ENCODE assay signal across 11 mouse cellular contexts in the genomic region with DNA sequence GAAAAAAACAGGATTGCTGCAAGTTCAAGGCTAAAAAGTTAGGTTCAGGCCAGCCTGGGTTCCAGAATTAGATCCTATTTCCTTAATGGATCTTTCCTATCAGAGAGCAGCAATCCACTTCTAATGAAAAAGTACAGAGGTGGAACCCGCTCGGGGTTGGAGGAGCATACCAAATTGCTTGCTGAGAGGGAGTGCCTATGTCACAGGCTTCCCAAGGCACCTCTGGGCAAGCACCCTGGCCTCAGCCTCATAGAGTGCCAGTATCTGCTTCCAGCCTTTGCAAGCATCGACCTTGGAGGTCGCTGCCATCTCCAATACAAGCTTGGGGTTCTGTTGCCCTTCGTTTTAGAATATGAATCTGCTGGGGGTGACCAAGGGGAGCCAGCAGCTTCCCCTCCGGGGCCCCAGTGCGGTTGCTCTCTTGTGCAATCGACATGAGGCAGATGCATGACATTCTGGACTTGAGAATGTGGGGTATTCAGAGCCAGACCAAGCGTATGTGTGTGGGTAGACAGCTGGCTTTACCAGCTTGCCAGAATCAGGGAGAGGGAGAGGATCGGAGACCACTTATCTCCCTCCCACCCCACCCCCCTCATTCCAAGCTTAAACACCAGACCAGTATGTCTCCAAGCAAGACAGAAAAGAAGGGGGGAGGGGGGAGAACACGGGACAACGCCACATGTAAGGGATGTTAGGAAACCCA. TPM values are rescaled to one million over a fixed set of nuclear protein-coding genes. Genes with fewer than 3 reads are reported as not detected.
A peak's percentile ranks its signal among the peaks of the same experiment; 100 is the strongest.
DNase-seq lines count a peak whose midpoint lies in the region; ATAC-seq and TF ChIP-seq lines count a peak whose summit lies in the region.
"Had no signal": no experiment of that assay in that cellular context is flagged by ENCODE, and none has a peak within 500 bp of the region (broad histone marks: within the 10 kb centered on the region; RNA-seq: fewer than 3 reads in every experiment).

No protein-coding gene starts in this region.

- H3K4me3 ChIP-seq in liver, embryonic 11.5 days (ENCODE audit: low read depth, low read length): no peak overlapping the region
- H3K4me3 ChIP-seq in heart, embryonic 11.5 days (ENCODE audit: low read depth, low read length): no peak overlapping the region

- no peak for TF ChIP-seq CTCF in brain, embryonic 14.5 days (IDR thresholded peaks at IDR 0.05; ENCODE audit: borderline replicate concordance, extremely low read depth, insufficient read depth, insufficient read length)

- no peak overlapping the region for H3K27ac ChIP-seq in liver, embryonic 11.5 days (ENCODE audit: low read depth, low read length)
- H3K27ac ChIP-seq in heart, embryonic 11.5 days (ENCODE audit: low read depth, low read length): no peak overlapping the region

- 53% methylated on average over 12 of the region's 12 CpGs for WGBS in liver, embryonic 11.5 days
- 43% methylated on average over 12 of the region's 12 CpGs for WGBS in heart, embryonic 11.5 days (ENCODE audit: insufficient replicate concordance)

- TF ChIP-seq POLR2A in brain, embryonic 14.5 days (IDR thresholded peaks at IDR 0.05; ENCODE audit: borderline replicate concordance, extremely low read depth, insufficient read depth, insufficient read length, poor library complexity, severe bottlenecking): no peak

- no peak overlapping the region for H3K4me2 ChIP-seq in liver, embryonic 11.5 days
- H3K4me2 ChIP-seq in heart, embryonic 11.5 days: peak overlapping the region; percentile 22; the same call in 1 of the 2 replicates

- H3K9me3 ChIP-seq in liver, embryonic 11.5 days (ENCODE audit: control insufficient read depth, low read length): no peaks in the 10 kb centered on the region
- no peaks in the 10 kb centered on the region for H3K9me3 ChIP-seq in heart, embryonic 11.5 days (replicated peaks; ENCODE audit: control insufficient read depth, low read length)
- H3K9me3 ChIP-seq: G1E had no signal

- ATAC-seq in liver, embryonic 11.5 days (replicated peaks; ENCODE audit: low FRiP score): no peak
- ATAC-seq in heart, embryonic 11.5 days (replicated peaks; ENCODE audit: insufficient number of reproducible peaks, low FRiP score, low TSS enrichment): no peak; the same call in 1 of the 2 replicates

- H3K9ac ChIP-seq in liver, embryonic 11.5 days (ENCODE audit: low read depth, low read length): no peak overlapping the region
- no peak overlapping the region for H3K9ac ChIP-seq in heart, embryonic 11.5 days (ENCODE audit: low read depth, low read length)

- H3K4me1 ChIP-seq in liver, embryonic 11.5 days (replicated peaks; ENCODE audit: control insufficient read depth, insufficient read depth, low read length): no peaks in the 10 kb centered on the region
- peaks cover 5% of the 10 kb centered on the region; the same call in 1 of the 2 replicates for H3K4me1 ChIP-seq in heart, embryonic 11.5 days (ENCODE audit: control insufficient read depth, insufficient read depth, low read length)

- no peaks in the 10 kb centered on the region for H3K27me3 ChIP-seq in liver, embryonic 11.5 days (replicated peaks; ENCODE audit: control insufficient read depth, insufficient read depth, low read length)
- no peaks in the 10 kb centered on the region for H3K27me3 ChIP-seq in heart, embryonic 11.5 days (ENCODE audit: control insufficient read depth, insufficient read depth, low read length)

- no peaks in the 10 kb centered on the region for H3K36me3 ChIP-seq in liver, embryonic 11.5 days (ENCODE audit: control insufficient read depth, insufficient read depth, low read length)
- no peaks in the 10 kb centered on the region for H3K36me3 ChIP-seq in heart, embryonic 11.5 days (ENCODE audit: control insufficient read depth, insufficient read depth, low read length)
- H3K36me3 ChIP-seq: G1E had no signal

- DNase-seq in liver: peak; percentile 39
- DNase-seq in liver, embryonic 11.5 days (ENCODE audit: low spot score): no peak
- DNase-seq in brain, embryonic 14.5 days (ENCODE audit: low read depth): peak; percentile 37
- peak; percentile 40 for DNase-seq in lung, postnatal 10 days
- DNase-seq in embryo, embryonic 11 days: no peak
- no peak for DNase-seq in kidney, adult 8-10 months
- DNase-seq in spleen, adult 18-20 months: no peak
- DNase-seq: right cerebral cortex, postnatal 14 days; thymus, postnatal 4 days had no signal

RNA-seq across cellular contexts. Expression of a gene that starts 58.0 kb away (rescaled TPM):
- polyA plus RNA-seq in liver, embryonic 11.5 days (2014; fragmentation: Nextera tagmentation; extraction: Ambion mirVana): 0.99 and 1.0 TPM in 2 replicates
- 0.45 and 0.57 TPM in 2 replicates for polyA plus RNA-seq in brain, embryonic 14.5 days (2012; rRNA removed)
- polyA plus RNA-seq in heart, embryonic 11.5 days (2014; fragmentation: Nextera tagmentation; extraction: Ambion mirVana): 0.39 and 1.1 TPM in 2 replicates
- polyA plus RNA-seq: G1E had no signal

RNA-seq across cellular contexts. Expression of a gene that starts 58.1 kb away (rescaled TPM):
- polyA plus RNA-seq in liver, embryonic 11.5 days (2014; fragmentation: Nextera tagmentation; extraction: Ambion mirVana): 10.1 and 11.4 TPM in 2 replicates
- 31.7 and 41.4 TPM in 2 replicates for polyA plus RNA-seq in brain, embryonic 14.5 days (2012; rRNA removed)
- polyA plus RNA-seq in heart, embryonic 11.5 days (2014; fragmentation: Nextera tagmentation; extraction: Ambion mirVana): 8.3 and 8.9 TPM in 2 replicates

Comparison
In these comparisons a context has a peak if more than half of its experiments do, and no peak if none do; other contexts are left out.
1. DNase-seq: peak in liver (single experiment), brain, embryonic 14.5 days (single experiment) and lung, postnatal 10 days (single experiment); none in liver, embryonic 11.5 days (single experiment), embryo, embryonic 11 days (single experiment), kidney, adult 8-10 months (0 of 2) and spleen, adult 18-20 months (0 of 2).